Mouse (Mus musculus) MEL (cell line): ENCODE results near the gene Ktn1.

Source experiments
- CTCF ChIP-seq, 3 experiments: IDR thresholded peaks in 2 of 3; conservative IDR thresholded peaks in 1 of 3; 2 replicates each; pipeline ENCODE4 v1.5.1; 2011 to 2012; ENCODE audit warnings: low read length in 3 of 3, low read depth in 2 of 3, mild to moderate bottlenecking in 2 of 3, improper control_type of control experiment in 1 of 3, inconsistent platforms in 1 of 3, mixed read lengths in 1 of 3, moderate library complexity in 1 of 3; ENCODE audit not compliant: control insufficient read depth in 1 of 3, insufficient read depth in 1 of 3, poor library complexity in 1 of 3, severe bottlenecking in 1 of 3
- EP300 ChIP-seq, 2 experiments: IDR thresholded peaks; 2 replicates each; pipeline ENCODE4 v1.6.1; 2011; ENCODE audit warnings: improper control_type of control experiment in 2 of 2, low read length in 2 of 2, low read depth in 1 of 2, mild to moderate bottlenecking in 1 of 2
- GABPA ChIP-seq: IDR thresholded peaks from 2 replicates; pipeline ENCODE4 v1.6.1; 2012; ENCODE audit warnings: low read depth, mild to moderate bottlenecking, inconsistent platforms, low read length, improper control_type of control experiment, moderate library complexity
- GATA1 ChIP-seq: IDR thresholded peaks from 2 replicates; pipeline ENCODE4 v1.6.1; 2011; ENCODE audit warnings: low read depth, low read length, improper control_type of control experiment
- MAZ ChIP-seq: IDR thresholded peaks from 2 replicates; pipeline ENCODE4 v1.6.1; 2012; ENCODE audit warnings: low read depth, mild to moderate bottlenecking, inconsistent platforms, low read length, improper control_type of control experiment
- MYC ChIP-seq: IDR thresholded peaks from 2 replicates; pipeline ENCODE4 v1.6.1; 2011; ENCODE audit warnings: low read depth, mild to moderate bottlenecking, low read length, improper control_type of control experiment, moderate library complexity
- NRF1 ChIP-seq: IDR thresholded peaks from 2 replicates; pipeline ENCODE4 v1.6.1; 2014; ENCODE audit warnings: low read depth, mild to moderate bottlenecking, inconsistent platforms, low read length, improper control_type of control experiment, moderate library complexity; ENCODE audit not compliant: poor library complexity, insufficient read depth, severe bottlenecking
- POLR2A ChIP-seq, 2 experiments: IDR thresholded peaks; 2 replicates each; pipeline ENCODE4 v1.6.1; 2011 to 2012; ENCODE audit warnings: low read length in 2 of 2, mild to moderate bottlenecking in 2 of 2, control low read depth in 1 of 2, improper control_type of control experiment in 1 of 2, low read depth in 1 of 2, moderate library complexity in 1 of 2; ENCODE audit not compliant: control insufficient read depth in 1 of 2, insufficient read depth in 1 of 2, poor library complexity in 1 of 2
- POLR2AphosphoS5 ChIP-seq: IDR thresholded peaks from 2 replicates; pipeline ENCODE4 v1.6.1; 2012; ENCODE audit warnings: low read depth, borderline replicate concordance, mild to moderate bottlenecking, inconsistent platforms, low read length, moderate library complexity, mixed read lengths
- SIN3A ChIP-seq: IDR thresholded peaks from 2 replicates; pipeline ENCODE4 v1.6.1; 2012; ENCODE audit warnings: low read length, improper control_type of control experiment, inconsistent platforms
- TAL1 ChIP-seq: IDR thresholded peaks from 2 replicates; pipeline ENCODE4 v1.6.1; 2012; ENCODE audit warnings: mild to moderate bottlenecking, inconsistent platforms, low read length, moderate library complexity, mixed read lengths
- ZC3H11A ChIP-seq: IDR thresholded peaks from 2 replicates; pipeline ENCODE4 v1.6.1; 2012; ENCODE audit warnings: low read depth, mild to moderate bottlenecking, inconsistent platforms, low read length, improper control_type of control experiment
- ZMIZ1 ChIP-seq: IDR thresholded peaks from 2 replicates; pipeline ENCODE4 v1.6.1; 2012; ENCODE audit warnings: low read depth, mild to moderate bottlenecking, inconsistent platforms, low read length, improper control_type of control experiment, moderate library complexity

- TF ChIP-seq EP300 (IDR thresholded peaks at IDR 0.05; ENCODE audit: low read depth in 1 of 2, low read length in 2 of 2) (no peak), POLR2A (IDR thresholded peaks at IDR 0.05; ENCODE audit: control insufficient read depth in 1 of 2, insufficient read depth in 1 of 2, low read depth in 1 of 2, low read length in 2 of 2, poor library complexity in 1 of 2) (no peak), CTCF (IDR thresholded peaks at IDR 0.05 in 2 of 3, conservative IDR thresholded peaks at IDR 0.05 in 1 of 3; ENCODE audit: control insufficient read depth in 1 of 3, insufficient read depth in 1 of 3, low read depth in 2 of 3, low read length in 3 of 3, poor library complexity in 1 of 3, severe bottlenecking in 1 of 3) (no peak), GATA1 (no peak), ZC3H11A (no peak), SIN3A (no peak), MYC (no peak), MAZ (no peak), POLR2AphosphoS5 (no peak), ZMIZ1 (no peak), GABPA (no peak), NRF1 (no peak), TAL1 (no peak)
Measured at GRCm38 (mm10) chr14:47699126-47699525, 50.9 kb downstream of the Ktn1 start.
